19 mouse cellular contexts compared by ENCODE assay signal in the genomic region with DNA sequence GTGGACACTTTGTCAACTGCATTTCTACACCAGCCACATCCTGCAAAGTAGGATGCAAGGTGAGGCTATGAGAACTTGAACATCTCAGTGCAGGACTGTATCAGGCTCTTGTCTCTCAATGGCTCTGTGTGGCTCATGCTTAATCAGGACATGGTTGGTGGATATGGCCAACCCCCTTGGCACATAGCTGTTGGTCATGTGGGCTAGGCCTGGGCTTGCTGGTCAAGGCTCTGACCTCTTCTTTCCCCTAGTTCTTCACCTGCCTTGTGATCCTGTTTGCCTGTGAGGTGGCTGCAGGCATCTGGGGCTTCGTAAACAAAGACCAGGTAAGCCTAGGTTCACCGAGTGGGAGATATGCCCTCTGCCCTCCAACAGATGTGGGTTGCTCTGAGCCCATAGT.
"Had no signal": no experiment of that assay in that cellular context is flagged by ENCODE, and none has a peak within 500 bp of the region (broad histone marks: within the 10 kb centered on the region; RNA-seq: fewer than 3 reads in every experiment).

No protein-coding gene starts in this region.

- H3K27me3 ChIP-seq: lung, embryonic 15.5 days; midbrain, embryonic 12.5 days; neural tube, embryonic 13.5 days; neural tube, embryonic 15.5 days had no signal

- DNase-seq: lung, adult 2 months; lung, postnatal 10 days; lung, postnatal 4 days; midbrain, embryonic 14.5 days; retina, postnatal 1 day; right cerebral cortex, adult 18-20 months; right cerebral cortex, postnatal 25 days; right cerebral cortex, postnatal 4 days; spleen, adult 18-20 months; thymus, adult 18-20 months; thymus, postnatal 14 days; thymus, postnatal 36 days had no signal

- H3K4me3 ChIP-seq: lung, embryonic 15.5 days; midbrain, embryonic 10.5 days; midbrain, embryonic 12.5 days; myocyte; neural tube, embryonic 13.5 days; neural tube, embryonic 15.5 days had no signal

- H3K9me3 ChIP-seq: lung, embryonic 15.5 days; midbrain, embryonic 10.5 days; midbrain, embryonic 12.5 days; neural tube, embryonic 13.5 days; neural tube, embryonic 15.5 days had no signal

- H3K9ac ChIP-seq: lung, embryonic 15.5 days; neural tube, embryonic 13.5 days; neural tube, embryonic 15.5 days had no signal

- H3K27ac ChIP-seq: lung, embryonic 15.5 days; midbrain, embryonic 10.5 days; midbrain, embryonic 12.5 days; neural tube, embryonic 13.5 days; neural tube, embryonic 15.5 days had no signal

- ATAC-seq: midbrain, embryonic 16.5 days had no signal
